Mouse (Mus musculus): ENCODE results near the gene Gnai3. TPM values are rescaled to one million over a fixed set of nuclear protein-coding genes. Genes with fewer than 3 reads are reported as not detected.

Gnai3 gene
- polyA plus RNA-seq, 1 experiment from 2014 or later, result 199 TPM

DNA sequence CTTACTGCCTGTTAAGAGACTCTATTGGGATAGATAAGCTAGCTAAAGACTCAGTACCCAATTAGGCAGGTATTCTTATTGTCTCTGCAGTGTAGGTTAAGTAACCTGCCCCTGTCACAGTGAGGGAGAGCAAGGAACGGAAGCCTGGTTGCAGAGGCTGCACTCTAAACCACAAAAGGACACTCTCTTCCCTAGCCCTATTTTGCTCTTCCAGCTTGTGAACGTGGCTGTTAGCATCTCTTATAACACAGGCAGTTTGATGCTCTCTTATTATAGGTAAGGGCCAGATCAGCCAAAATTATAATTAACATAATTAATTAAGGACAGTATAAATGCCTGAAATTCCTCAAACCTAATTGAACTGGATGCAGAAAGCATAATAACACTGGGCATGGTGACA lies 34.6 kb upstream of the Gnai3 start:
- WGBS, result 44% methylated on average over 2 of the region's 2 CpGs
- H3K4me2 ChIP-seq, result no peak overlapping the region
- H3K27me3 ChIP-seq, result 0 out of 2 replicates have a peak, but pooled peaks cover 3% of the 10 kb centered on the region
- H3K4me1 ChIP-seq (replicated peaks), result peaks cover 6% of the 10 kb centered on the region; the same call in 1 of the 2 replicates
- H3K4me3 ChIP-seq (replicated peaks), result no peak overlapping the region
- H3K27ac ChIP-seq, result no peak overlapping the region
- H3K36me3 ChIP-seq, result no peaks in the 10 kb centered on the region
- H3K9me3 ChIP-seq, result no peaks in the 10 kb centered on the region
- no peak for ATAC-seq (ENCODE audit: insufficient number of reproducible peaks, insufficient read depth, low FRiP score, low TSS enrichment, low read depth)
- no peak overlapping the region for H3K9ac ChIP-seq (replicated peaks)

DNA sequence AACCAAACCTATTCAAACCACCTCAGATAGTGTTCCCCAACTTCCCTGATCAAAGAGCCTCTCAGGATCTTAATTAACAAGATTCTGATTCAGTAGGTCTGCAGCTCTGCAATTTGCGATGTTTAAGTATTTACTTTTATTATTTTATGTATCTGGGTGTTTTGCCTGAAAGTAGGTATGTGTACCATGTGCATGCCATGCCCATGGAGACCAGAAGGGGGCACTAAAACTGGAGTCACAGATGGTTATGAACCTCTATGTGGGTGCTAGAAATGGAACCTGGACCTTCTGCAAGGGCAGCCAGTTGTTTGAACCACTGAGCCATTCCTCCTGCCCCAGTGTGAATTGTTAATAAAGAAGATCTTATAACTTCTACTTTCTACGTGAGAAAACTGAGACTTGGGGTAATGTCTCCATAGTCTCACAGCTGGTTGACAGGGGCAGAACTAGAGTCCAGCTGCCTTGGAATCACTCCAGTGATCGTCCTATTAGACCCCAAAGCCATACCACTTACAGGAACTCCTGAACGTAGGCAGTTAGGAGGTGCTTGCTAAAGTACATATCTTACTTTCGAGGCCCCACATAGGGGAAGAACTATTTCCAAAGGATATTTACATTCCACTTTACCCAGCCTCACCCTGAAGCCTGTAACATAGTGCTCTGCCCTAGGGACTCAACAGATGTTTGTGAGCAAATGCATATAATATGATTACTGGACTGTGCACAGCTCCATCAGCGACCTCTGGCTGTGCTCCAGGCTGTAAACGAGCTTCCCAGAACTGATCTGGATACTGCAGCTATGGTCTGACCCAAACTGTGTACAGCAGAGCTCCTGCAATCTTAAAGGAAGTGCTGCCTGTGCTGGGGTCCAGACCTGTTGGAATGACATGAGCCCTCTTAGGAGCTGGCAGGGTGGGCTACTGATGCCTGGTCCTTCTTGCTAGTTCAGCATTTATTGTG lies 33.1 kb upstream of the Gnai3 start:
- Histone ChIP-seq H3K9me3 (no peaks in the 10 kb centered on the region), H3K36me3 (no peaks in the 10 kb centered on the region), H3K4me1 (replicated peaks) (peaks cover 13% of the 10 kb centered on the region), H3K9ac (replicated peaks) (no peak overlapping the region), H3K4me2 (no peak overlapping the region), H3K4me3 (replicated peaks) (no peak overlapping the region), H3K27ac (0 out of 2 replicates have a peak overlapping the region, but pooled peaks have one; percentile 50), H3K27me3 (peaks cover 6% of the 10 kb centered on the region; the same call in 1 of the 2 replicates)
- peak; percentile 38; the same call in 1 of the 2 replicates for ATAC-seq (ENCODE audit: insufficient number of reproducible peaks, insufficient read depth, low FRiP score, low TSS enrichment, low read depth)
- WGBS, result 72% methylated on average over 7 of the region's 7 CpGs

GRCm38 (mm10) chr3:108174672-108175531 lies 29.0 kb upstream of the Gnai3 start:
- WGBS, result 20% methylated on average over 14 of the region's 14 CpGs
- peak overlapping the region; percentile 24 for H3K4me2 ChIP-seq
- H3K9ac ChIP-seq (replicated peaks), result no peak overlapping the region
- ATAC-seq (ENCODE audit: insufficient number of reproducible peaks, insufficient read depth, low FRiP score, low TSS enrichment, low read depth), result peak; percentile 34; the same call in 1 of the 2 replicates
- peaks cover 13% of the 10 kb centered on the region for H3K4me1 ChIP-seq (replicated peaks)
- no peak overlapping the region for H3K4me3 ChIP-seq (replicated peaks)
- no peaks in the 10 kb centered on the region for H3K9me3 ChIP-seq
- peak overlapping the region; percentile 50; the same call in 1 of the 2 replicates for H3K27ac ChIP-seq
- H3K27me3 ChIP-seq, result peaks cover 6% of the 10 kb centered on the region; the same call in 1 of the 2 replicates
- H3K36me3 ChIP-seq, result no peaks in the 10 kb centered on the region

- Histone ChIP-seq H3K4me1 (replicated peaks) (peaks cover 49% of the 10 kb centered on the region), H3K27ac (0 out of 2 replicates have a peak overlapping the region, but pooled peaks have one; percentile 23), H3K27me3 (no peaks in the 10 kb centered on the region), H3K4me2 (no peak overlapping the region), H3K9ac (replicated peaks) (no peak overlapping the region; the same call in 1 of the 2 replicates), H3K4me3 (replicated peaks) (no peak overlapping the region), H3K36me3 (no peaks in the 10 kb centered on the region), H3K9me3 (no peaks in the 10 kb centered on the region)
- ATAC-seq (ENCODE audit: insufficient number of reproducible peaks, insufficient read depth, low FRiP score, low TSS enrichment, low read depth), result no peak
- WGBS, result 34% methylated on average over 3 of the region's 3 CpGs
These were observed 23.3 kb upstream of the Gnai3 start for GRCm38 (mm10) chr3:108169199-108169598.

DNA sequence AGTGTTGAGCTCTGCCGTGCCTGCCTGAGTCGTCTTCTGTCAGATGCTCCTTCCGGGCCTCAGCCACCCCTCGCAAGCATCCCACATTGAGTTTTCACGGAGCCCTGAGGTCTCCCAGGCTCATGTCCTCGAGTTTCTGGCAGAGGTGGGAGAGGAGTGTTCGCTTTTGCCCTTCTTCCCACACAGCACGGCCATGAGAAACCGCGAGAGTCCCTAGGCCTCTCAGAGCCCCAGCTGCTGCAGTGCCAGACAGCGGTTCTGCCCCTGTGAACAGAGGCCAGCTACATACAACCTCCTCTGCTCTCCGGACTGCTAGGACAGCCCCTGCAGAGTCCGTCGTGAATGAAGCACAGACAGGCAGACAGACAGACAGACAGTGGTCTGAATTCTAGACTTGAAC lies 21.6 kb upstream of the Gnai3 start:
- H3K36me3 ChIP-seq, result no peaks in the 10 kb centered on the region
- peak overlapping the region; percentile 85 for H3K27ac ChIP-seq
- 24% methylated on average over 14 of the region's 14 CpGs for WGBS
- ATAC-seq (ENCODE audit: insufficient number of reproducible peaks, insufficient read depth, low FRiP score, low TSS enrichment, low read depth), result no peak
- H3K4me3 ChIP-seq (replicated peaks), result no peak overlapping the region
- H3K4me2 ChIP-seq, result peak overlapping the region; percentile 26; the same call in 1 of the 2 replicates
- H3K9me3 ChIP-seq, result no peaks in the 10 kb centered on the region
- 0 out of 2 replicates have a peak overlapping the region, but pooled peaks have one; percentile 27 for H3K9ac ChIP-seq (replicated peaks)
- H3K27me3 ChIP-seq, result no peaks in the 10 kb centered on the region
- H3K4me1 ChIP-seq (replicated peaks), result peaks cover 49% of the 10 kb centered on the region

DNA sequence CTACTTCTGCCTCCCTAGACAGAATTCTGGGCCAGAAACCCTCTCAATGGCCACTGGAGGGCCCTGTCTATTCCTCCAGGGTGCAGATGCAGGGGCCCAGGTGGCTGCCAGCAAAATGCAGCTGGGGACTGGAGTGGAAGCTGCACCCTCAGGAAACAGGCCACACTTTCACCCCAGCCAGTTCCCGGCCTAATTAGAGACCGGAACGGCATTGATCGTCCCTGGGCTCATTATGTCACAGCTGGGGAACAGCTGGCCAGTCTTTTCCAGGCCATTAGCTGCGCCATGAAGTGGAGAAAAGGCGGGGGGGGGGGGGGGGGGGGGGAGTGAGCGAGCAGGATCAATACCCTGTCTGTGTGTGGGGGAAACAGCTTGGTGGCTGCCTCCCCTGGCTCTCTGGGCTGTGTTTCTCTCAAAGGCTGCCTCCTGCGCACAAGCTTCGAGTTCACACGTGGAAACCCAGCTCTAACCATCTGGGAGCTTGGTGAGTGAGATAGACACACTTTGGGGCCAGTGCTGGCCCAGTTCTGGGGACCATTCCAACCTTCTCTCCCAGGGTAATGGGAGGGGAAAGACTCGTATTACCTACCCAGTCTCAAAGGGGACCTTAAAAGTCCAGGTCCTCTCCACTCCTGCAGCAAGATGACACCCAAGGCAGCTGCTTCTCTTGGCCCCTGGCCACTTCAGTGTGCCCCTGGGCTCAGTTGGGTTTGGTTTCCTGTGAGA lies 20.7 kb upstream of the Gnai3 start:
- peak; percentile 75 for ATAC-seq (ENCODE audit: insufficient number of reproducible peaks, insufficient read depth, low FRiP score, low TSS enrichment, low read depth)
- peak overlapping the region; percentile 85 for H3K27ac ChIP-seq
- 2% methylated on average over 10 of the region's 11 CpGs for WGBS
- no peaks in the 10 kb centered on the region for H3K36me3 ChIP-seq
- no peaks in the 10 kb centered on the region for H3K27me3 ChIP-seq
- H3K9me3 ChIP-seq, result no peaks in the 10 kb centered on the region
- peak overlapping the region; percentile 26 for H3K4me2 ChIP-seq
- H3K4me3 ChIP-seq (replicated peaks), result no peak overlapping the region
- H3K4me1 ChIP-seq (replicated peaks), result peaks cover 49% of the 10 kb centered on the region
- no peak overlapping the region for H3K9ac ChIP-seq (replicated peaks)

DNA sequence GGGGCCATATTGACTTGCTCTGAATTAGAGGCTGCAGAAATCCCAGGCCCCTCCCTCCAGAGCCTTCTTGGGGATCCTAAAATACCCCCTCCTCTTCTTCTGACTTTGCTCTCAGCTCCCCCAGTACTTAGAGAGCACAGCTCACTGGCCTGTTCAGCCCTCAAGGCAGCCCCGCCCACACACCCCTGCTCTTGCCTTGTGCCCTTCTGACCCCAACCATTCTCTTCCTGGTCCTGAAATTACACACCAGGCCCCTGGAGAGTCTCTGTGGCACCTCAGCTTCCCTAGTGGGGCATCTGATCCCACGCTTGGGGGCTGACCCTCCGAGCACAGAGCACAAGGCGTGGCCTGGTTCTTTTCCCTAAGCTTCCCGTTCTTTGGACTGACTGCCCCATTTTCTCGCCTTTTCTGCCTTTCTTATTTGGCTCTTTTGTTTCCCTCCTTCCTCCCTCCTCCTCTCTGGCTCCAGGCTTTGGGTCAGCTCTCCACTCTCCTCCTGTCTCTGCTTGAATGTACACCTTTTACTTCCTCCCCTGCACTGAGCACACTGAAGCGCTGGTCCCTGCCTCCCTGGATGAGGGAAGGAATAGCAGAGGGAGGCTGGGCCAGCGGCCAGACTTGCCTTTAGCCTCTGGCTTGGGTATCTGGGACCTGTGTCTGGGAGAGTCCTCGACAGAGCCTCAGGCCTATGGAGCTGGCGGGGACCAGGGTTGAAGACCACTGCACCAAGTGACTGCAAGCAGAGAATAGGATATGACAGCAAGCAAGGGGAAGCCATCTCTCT lies 19.8 kb upstream of the Gnai3 start:
- Histone ChIP-seq H3K4me3 (replicated peaks) (no peak overlapping the region), H3K27me3 (no peaks in the 10 kb centered on the region), H3K9ac (replicated peaks) (peak overlapping the region; percentile 23; the same call in 1 of the 2 replicates), H3K4me1 (replicated peaks) (peaks cover 49% of the 10 kb centered on the region), H3K36me3 (no peaks in the 10 kb centered on the region), H3K9me3 (no peaks in the 10 kb centered on the region), H3K4me2 (peak overlapping the region; percentile 26), H3K27ac (peak overlapping the region; percentile 85)
- ATAC-seq (ENCODE audit: insufficient number of reproducible peaks, insufficient read depth, low FRiP score, low TSS enrichment, low read depth), result no peak
- WGBS, result 16% methylated on average over 10 of the region's 10 CpGs

GRCm38 (mm10) chr3:108164807-108165206 lies 18.9 kb upstream of the Gnai3 start:
- H3K9ac ChIP-seq (replicated peaks), result no peak overlapping the region
- peak overlapping the region; percentile 37 for H3K4me2 ChIP-seq
- WGBS, result 27% methylated on average over 9 of the region's 9 CpGs
- peaks cover 49% of the 10 kb centered on the region for H3K4me1 ChIP-seq (replicated peaks)
- ATAC-seq (ENCODE audit: insufficient number of reproducible peaks, insufficient read depth, low FRiP score, low TSS enrichment, low read depth), result no peak
- H3K27me3 ChIP-seq, result no peaks in the 10 kb centered on the region
- no peak overlapping the region for H3K4me3 ChIP-seq (replicated peaks)
- H3K27ac ChIP-seq, result peak overlapping the region; percentile 85; the same call in 1 of the 2 replicates
- H3K9me3 ChIP-seq, result no peaks in the 10 kb centered on the region
- no peaks in the 10 kb centered on the region for H3K36me3 ChIP-seq

GRCm38 (mm10) chr3:108164091-108164490 lies 18.1 kb upstream of the Gnai3 start:
- Histone ChIP-seq H3K9ac (replicated peaks) (no peak overlapping the region), H3K4me1 (replicated peaks) (peaks cover 44% of the 10 kb centered on the region), H3K27me3 (no peaks in the 10 kb centered on the region), H3K27ac (no peak overlapping the region), H3K4me2 (no peak overlapping the region), H3K9me3 (no peaks in the 10 kb centered on the region), H3K4me3 (replicated peaks) (no peak overlapping the region), H3K36me3 (no peaks in the 10 kb centered on the region)
- ATAC-seq (ENCODE audit: insufficient number of reproducible peaks, insufficient read depth, low FRiP score, low TSS enrichment, low read depth), result no peak
- 64% methylated on average over 5 of the region's 5 CpGs for WGBS

Data from limb, embryonic 12.5 days (tissue).